Mouse (Mus musculus): ENCODE measurements around the gene Naxd. TPM values are rescaled to one million over a fixed set of nuclear protein-coding genes. Genes with fewer than 3 reads are reported as not detected.
"Not testable (repeated sequence)": the region's sequence is repeated elsewhere in the genome, so short reads cannot be mapped to it uniquely, and the experiment has no call there.

The Naxd gene
- polyA plus RNA-seq, 2 experiments, result 112 to 117 TPM

DNA sequence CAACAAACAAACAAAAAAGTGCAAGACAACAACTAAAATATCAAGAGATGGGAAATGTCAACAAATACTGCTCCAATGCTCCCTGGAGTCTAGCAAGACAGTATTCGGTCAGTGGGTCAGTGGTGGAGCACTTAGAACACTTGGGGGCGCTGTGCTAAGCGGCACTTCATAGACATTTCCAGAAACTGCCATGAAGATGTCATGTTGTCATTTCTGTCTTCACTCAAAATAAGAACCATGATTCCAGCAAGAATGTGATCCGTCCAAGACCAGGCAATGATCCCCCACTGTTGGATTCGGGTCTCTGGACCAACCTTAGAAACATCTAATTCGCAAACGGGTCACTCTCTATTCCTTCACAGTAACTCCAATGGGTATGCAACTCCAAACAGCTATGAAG lies 52.4 kb downstream of the Naxd start:
- Histone ChIP-seq H3K9me3 (ENCODE audit: control insufficient read depth, low read length) (no peaks in the 10 kb centered on the region), H3K27me3 (ENCODE audit: control insufficient read depth, insufficient read depth, low read length) (no peaks in the 10 kb centered on the region), H3K4me1 (ENCODE audit: control insufficient read depth, insufficient read depth, low read length) (peaks cover 9% of the 10 kb centered on the region), H3K36me3 (ENCODE audit: control insufficient read depth, insufficient read depth, low read length) (peaks cover 7% of the 10 kb centered on the region; the same call in 1 of the 2 replicates), H3K27ac (replicated peaks; ENCODE audit: low read depth, low read length) (no peak overlapping the region), H3K9ac (ENCODE audit: low read depth, low read length, severe bottlenecking) (peak overlapping the region; percentile 75; the same call in 1 of the 2 replicates), H3K4me2 (replicated peaks; ENCODE audit: low read depth, low read length, severe bottlenecking) (peak overlapping the region; percentile 67), H3K4me3 (replicated peaks; ENCODE audit: low read length) (peak overlapping the region; percentile 64)
- WGBS, result 21% methylated on average over 7 of the region's 7 CpGs
- ATAC-seq (ENCODE audit: low FRiP score, low read depth) (no peak), DNase-seq (ENCODE audit: low spot score) (peak; percentile 58)
- TF ChIP-seq POLR2A (IDR thresholded peaks at IDR 0.05; ENCODE audit: borderline replicate concordance, extremely low read depth, insufficient read depth, insufficient read length), result no peak

DNA sequence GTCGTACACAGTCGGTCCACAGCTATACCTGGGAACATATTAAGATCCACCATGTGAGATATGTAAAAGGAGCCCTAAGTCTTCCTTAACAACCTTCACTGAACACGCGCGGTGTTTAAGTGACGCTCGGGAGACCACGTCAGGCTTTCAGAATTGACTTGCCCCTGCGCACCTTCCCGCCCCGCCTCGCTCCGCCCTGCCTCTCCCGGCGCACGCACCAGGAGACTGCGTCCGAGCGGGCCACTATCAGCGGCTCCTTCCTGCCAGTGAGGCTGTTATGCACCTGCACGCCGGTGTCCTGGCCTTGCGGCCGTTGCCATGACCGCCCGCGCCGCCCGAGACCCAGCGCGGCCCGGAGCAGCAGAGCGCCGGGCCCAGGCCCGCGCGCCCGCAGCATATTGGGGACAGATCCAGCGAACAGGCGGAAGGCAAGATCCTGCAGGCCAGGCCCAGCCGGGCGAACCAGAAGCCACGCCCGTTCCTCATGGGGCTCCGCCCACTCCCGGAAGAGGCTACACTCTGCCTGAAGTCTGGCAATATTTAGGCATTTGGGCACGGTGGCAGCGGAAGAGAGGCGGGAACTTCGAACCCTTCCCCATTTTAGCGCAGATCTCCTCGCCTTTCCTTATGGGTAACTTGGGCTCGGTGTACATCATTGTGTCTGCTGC lies 53.1 kb downstream of the Naxd start, which contains the start of gene Cars2:
Gene Cars2, minus strand, starts transcription at position 503 of the 668 bp plus-strand sequence.
- Histone ChIP-seq H3K36me3 (ENCODE audit: control insufficient read depth, insufficient read depth, low read length) (peaks cover 7% of the 10 kb centered on the region; the same call in 1 of the 2 replicates), H3K4me1 (ENCODE audit: control insufficient read depth, insufficient read depth, low read length) (peaks cover 9% of the 10 kb centered on the region), H3K4me2 (replicated peaks; ENCODE audit: low read depth, low read length, severe bottlenecking) (peak within 1 kb of the TSS; percentile 67), H3K27ac (replicated peaks; ENCODE audit: low read depth, low read length) (peak within 1 kb of the TSS; percentile 81), H3K4me3 (replicated peaks; ENCODE audit: low read length) (peak within 1 kb of the TSS; percentile 64), H3K9ac (ENCODE audit: low read depth, low read length, severe bottlenecking) (peak within 1 kb of the TSS; percentile 75), H3K27me3 (ENCODE audit: control insufficient read depth, insufficient read depth, low read length) (no peaks in the 10 kb centered on the region), H3K9me3 (ENCODE audit: control insufficient read depth, low read length) (no peaks in the 10 kb centered on the region)
- TF ChIP-seq POLR2A (IDR thresholded peaks at IDR 0.05; ENCODE audit: borderline replicate concordance, extremely low read depth, insufficient read depth, insufficient read length), result peak; percentile 70; the same call in 1 of the 2 replicates
- ATAC-seq (ENCODE audit: low FRiP score, low read depth) (peak; percentile 73), DNase-seq (ENCODE audit: low spot score) (peak; percentile 93)
- WGBS, result under 1% methylated on average over 47 of the region's 53 CpGs

DNA sequence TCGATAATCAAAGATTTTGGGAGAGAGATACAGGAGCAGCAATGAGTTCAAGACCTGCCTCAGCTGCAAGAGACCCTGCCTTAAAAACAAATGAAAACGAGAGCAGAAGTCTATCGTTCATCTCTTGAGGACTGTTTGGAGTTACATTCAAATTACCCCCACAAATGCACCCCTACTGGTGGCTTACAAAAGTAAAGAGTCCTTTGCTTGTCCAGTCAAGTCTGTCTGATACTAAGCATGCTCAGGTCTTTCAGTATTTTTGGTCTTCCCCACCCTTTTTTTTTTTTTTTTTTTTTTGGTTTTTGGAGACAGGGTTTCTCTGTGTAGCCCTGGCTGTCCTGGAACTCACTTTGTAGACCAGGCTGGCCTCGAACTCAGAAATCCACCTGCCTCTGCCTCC lies 54.2 kb downstream of the Naxd start:
- not testable (repeated sequence) for H3K27ac ChIP-seq (replicated peaks; ENCODE audit: low read depth, low read length); H3K4me3 ChIP-seq (replicated peaks; ENCODE audit: low read length); H3K9ac ChIP-seq (ENCODE audit: low read depth, low read length, severe bottlenecking); H3K27me3 ChIP-seq (ENCODE audit: control insufficient read depth, insufficient read depth, low read length); H3K36me3 ChIP-seq (ENCODE audit: control insufficient read depth, insufficient read depth, low read length); H3K4me2 ChIP-seq (replicated peaks; ENCODE audit: low read depth, low read length, severe bottlenecking); H3K4me1 ChIP-seq (ENCODE audit: control insufficient read depth, insufficient read depth, low read length); DNase-seq (ENCODE audit: low spot score); ATAC-seq (ENCODE audit: low FRiP score, low read depth); H3K9me3 ChIP-seq (ENCODE audit: control insufficient read depth, low read length)
- WGBS, result 77% methylated on average over 3 of the region's 4 CpGs

DNA sequence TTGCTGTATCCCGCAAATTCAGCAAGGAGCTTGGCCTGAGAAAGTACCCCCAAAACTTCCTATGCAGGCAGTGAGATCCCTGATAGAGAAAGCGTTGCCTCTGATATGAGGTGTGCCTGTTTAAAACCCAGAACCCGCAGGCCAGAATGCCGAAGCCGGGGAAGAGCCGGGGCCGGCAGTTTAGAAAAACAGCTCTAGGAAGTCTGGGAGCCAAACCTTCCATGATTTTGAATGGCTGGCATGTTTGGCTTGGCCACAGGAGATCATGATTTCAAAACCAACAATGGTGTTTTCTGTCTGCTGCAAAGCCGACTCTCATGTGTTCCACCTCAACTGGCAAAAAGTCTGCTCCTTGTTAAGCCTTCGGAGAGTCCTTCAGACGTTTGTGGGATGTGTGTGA lies 55.1 kb downstream of the Naxd start:
- Histone ChIP-seq H3K4me1 (ENCODE audit: control insufficient read depth, insufficient read depth, low read length) (peaks cover 9% of the 10 kb centered on the region), H3K4me3 (replicated peaks; ENCODE audit: low read length) (no peak overlapping the region), H3K9ac (ENCODE audit: low read depth, low read length, severe bottlenecking) (no peak overlapping the region), H3K27ac (replicated peaks; ENCODE audit: low read depth, low read length) (no peak overlapping the region), H3K36me3 (ENCODE audit: control insufficient read depth, insufficient read depth, low read length) (no peaks in the 10 kb centered on the region; the same call in 1 of the 2 replicates), H3K27me3 (ENCODE audit: control insufficient read depth, insufficient read depth, low read length) (no peaks in the 10 kb centered on the region), H3K4me2 (replicated peaks; ENCODE audit: low read depth, low read length, severe bottlenecking) (no peak overlapping the region), H3K9me3 (ENCODE audit: control insufficient read depth, low read length) (no peaks in the 10 kb centered on the region)
- DNase-seq (ENCODE audit: low spot score), result no peak
- 81% methylated on average over 10 of the region's 10 CpGs for WGBS
- no peak for TF ChIP-seq POLR2A (IDR thresholded peaks at IDR 0.05; ENCODE audit: borderline replicate concordance, extremely low read depth, insufficient read depth, insufficient read length)
- ATAC-seq (ENCODE audit: low FRiP score, low read depth), result no peak

- no peaks in the 10 kb centered on the region for H3K27me3 ChIP-seq (ENCODE audit: control insufficient read depth, insufficient read depth, low read length)
- no peaks in the 10 kb centered on the region for H3K9me3 ChIP-seq (ENCODE audit: control insufficient read depth, low read length)
- H3K9ac ChIP-seq (ENCODE audit: low read depth, low read length, severe bottlenecking), result peak within 1 kb of the TSS; percentile 90
- DNase-seq (ENCODE audit: low spot score), result peak; percentile 96
- WGBS, result 2% methylated on average over 38 of the region's 52 CpGs
- peak within 1 kb of the TSS; percentile 96 for H3K27ac ChIP-seq (replicated peaks; ENCODE audit: low read depth, low read length)
- H3K4me3 ChIP-seq (replicated peaks; ENCODE audit: low read length), result peak within 1 kb of the TSS; percentile 94
- H3K4me2 ChIP-seq (replicated peaks; ENCODE audit: low read depth, low read length, severe bottlenecking), result peak within 1 kb of the TSS; percentile 59
- TF ChIP-seq POLR2A (IDR thresholded peaks at IDR 0.05; ENCODE audit: borderline replicate concordance, extremely low read depth, insufficient read depth, insufficient read length), result peak; percentile 66; the same call in 1 of the 2 replicates
- peaks cover 11% of the 10 kb centered on the region for H3K4me1 ChIP-seq (ENCODE audit: control insufficient read depth, insufficient read depth, low read length)
- H3K36me3 ChIP-seq (ENCODE audit: control insufficient read depth, insufficient read depth, low read length), result no peaks in the 10 kb centered on the region
- peak; percentile 73 for ATAC-seq (ENCODE audit: low FRiP score, low read depth)
Observed at GRCm38 (mm10) chr8:11554799-11555719, 57.8 kb downstream of the Naxd start, which contains the start of gene Ing1. Ing1 (plus strand) TSS chr8:11555571.
